Mouse (Mus musculus): ENCODE data around the gene Zc3h13. TPM values are rescaled to one million over a fixed set of nuclear protein-coding genes. Genes with fewer than 3 reads are reported as not detected.

Zc3h13 gene
- 10 to 100 TPM; 21.7 to 30.7 (median 25.6) TPM for total RNA-seq (2022)

DNA sequence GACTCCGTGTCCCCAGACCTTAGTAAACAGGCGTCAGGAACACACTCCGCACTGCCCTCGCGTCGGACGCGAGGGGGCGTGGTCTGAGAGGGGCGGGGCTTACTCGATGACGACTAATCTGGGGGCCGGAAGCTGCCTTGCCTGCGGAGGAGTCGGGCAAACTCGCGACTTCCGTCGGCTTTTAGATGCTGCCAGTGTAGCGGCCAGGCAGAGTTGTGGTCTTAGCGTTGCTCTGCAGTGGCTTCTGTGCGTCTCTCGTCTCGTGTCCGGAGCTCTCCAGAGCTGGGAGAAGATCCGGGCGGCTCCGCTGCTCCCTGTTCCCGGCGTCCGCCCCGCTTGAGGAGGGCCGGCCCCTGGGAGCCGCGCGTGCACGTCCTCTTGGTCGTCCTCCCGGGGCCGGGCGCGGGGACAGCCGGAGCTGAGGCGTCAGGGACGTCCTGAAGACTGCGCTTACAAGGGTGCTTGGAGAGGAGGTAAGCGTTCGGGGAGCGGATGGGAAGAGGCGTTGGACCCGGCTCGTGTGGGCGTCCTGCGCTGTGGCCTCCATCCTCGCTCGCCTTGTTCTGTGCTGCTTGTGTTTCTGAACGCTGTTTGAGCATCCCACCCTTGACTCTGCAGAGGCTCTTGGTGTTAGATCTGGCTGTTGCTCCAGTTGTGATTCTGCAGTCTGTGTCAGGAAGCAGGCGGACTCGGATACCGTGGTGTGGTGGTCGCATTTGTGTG lies at the start of gene Zc3h13:
TSS of gene Zc3h13 (plus strand) at position 181 of the 723 bp plus-strand sequence.
- DNase-seq (ENCODE audit: low spot score), result peak; percentile 96

GRCm38 (mm10) chr14:75235552-75235951 lies 48.6 kb upstream of the Zc3h13 start:
- DNase-seq (ENCODE audit: low spot score), result no peak

DNA sequence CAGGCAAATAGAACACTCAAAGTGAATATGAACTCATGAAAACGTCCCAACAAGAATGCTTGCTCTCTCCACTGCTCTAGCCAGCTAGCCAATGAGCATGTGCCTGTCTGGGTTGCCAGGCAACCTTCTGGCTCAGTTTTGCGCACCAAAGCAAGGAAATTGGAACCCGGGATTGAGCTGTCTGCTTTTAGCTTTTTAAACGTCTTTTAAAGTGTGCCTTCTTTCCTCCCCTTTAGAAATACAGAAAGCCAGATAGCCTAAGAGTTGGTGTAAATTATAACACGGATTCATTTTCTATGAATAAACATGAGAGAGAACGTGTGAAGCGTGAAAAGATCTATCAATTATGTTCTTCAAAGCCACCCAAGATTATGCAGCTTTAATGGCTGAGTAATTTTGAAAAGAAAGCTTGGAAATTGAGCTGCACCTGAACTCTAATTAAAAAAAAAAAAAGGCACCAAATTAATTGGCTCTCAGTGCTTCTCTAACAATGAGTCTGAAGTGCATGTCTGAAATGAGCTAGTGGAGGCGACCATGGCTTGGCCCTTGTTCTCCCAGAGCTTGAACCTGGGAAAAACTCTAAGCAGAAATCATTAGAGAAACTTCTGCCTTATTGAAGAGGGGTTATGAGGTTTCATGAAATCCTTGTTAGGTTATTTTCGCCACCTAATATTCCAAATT lies 48.1 kb upstream of the Zc3h13 start:
- no peak for DNase-seq (ENCODE audit: low spot score)

GRCm38 (mm10) chr14:75236636-75237003 lies 47.6 kb upstream of the Zc3h13 start:
- no peak for DNase-seq (ENCODE audit: low spot score)

DNA sequence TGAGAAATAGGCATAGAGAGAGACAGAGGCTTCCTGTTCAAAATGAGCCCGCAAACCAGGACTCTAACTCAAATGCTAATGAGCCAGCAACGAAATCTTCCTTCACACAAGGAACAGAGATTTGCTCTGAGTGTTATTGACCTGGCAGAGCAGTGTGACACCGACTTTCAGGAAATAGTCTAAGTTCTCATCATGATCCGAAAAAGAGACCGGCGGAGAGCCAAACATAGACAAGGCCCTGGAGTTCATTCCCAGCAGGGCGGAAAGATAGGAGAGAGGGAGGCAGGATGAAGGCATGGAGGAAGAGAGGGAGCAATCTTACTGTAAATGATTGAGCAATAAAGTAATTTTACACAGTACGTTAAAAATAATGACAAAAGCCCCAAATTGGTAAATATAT lies 47.1 kb upstream of the Zc3h13 start:
- DNase-seq (ENCODE audit: low spot score), result no peak

- DNase-seq (ENCODE audit: low spot score), result no peak
These were observed 46.0 kb upstream of the Zc3h13 start for GRCm38 (mm10) chr14:75238054-75238692.

- no peak for DNase-seq (ENCODE audit: low spot score)
These were observed 42.1 kb upstream of the Zc3h13 start, which contains the start of gene Cpb2 for GRCm38 (mm10) chr14:75242087-75242486. TSS of gene Cpb2 (plus strand) at chr14:75242287.

- no peak for DNase-seq (ENCODE audit: low spot score)
These were observed 37.9 kb upstream of the Zc3h13 start for GRCm38 (mm10) chr14:75246024-75247000.

DNA sequence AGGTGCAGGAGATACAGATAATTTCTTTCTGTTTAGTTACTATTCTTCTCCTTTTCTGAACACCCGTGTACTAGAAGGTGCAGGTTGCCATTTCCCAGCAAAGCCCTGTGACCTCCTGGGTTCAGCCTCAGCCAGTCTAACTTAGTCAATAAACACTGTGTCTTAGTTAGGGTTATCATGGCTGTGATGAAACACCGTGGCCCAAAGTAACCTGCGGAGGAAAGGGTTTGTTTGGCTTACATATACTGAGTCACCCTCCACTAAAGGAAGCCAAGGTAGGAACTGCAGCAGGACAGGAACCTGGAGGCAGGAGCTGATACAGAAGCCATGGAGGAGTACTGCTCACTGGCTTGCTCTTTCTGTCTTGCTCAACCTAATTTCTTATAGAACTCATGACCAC lies 33.7 kb upstream of the Zc3h13 start:
- no peak for DNase-seq (ENCODE audit: low spot score)

DNA sequence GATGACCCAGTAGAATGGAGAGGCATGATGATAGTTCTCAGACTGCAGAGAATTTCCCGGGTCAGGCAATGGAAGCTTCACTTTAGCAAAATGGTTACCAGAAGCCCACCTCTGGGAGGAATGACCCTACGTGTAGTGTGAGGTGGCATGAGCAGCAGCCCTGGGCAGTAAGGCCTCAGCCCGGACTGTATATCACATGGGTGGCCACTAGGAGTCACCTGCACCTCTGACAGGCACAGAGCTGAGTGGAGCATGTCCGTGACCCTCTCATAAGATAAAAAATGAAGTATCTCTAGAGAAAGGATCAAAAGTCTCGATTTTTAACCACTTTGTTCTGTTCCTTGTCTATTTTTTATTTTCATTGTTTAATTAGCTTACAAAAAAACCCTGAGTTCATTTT lies 27.7 kb upstream of the Zc3h13 start:
- no peak for DNase-seq (ENCODE audit: low spot score)

- DNase-seq (ENCODE audit: low spot score), result no peak
These were observed 14.6 kb upstream of the Zc3h13 start for GRCm38 (mm10) chr14:75269531-75269930.

DNA sequence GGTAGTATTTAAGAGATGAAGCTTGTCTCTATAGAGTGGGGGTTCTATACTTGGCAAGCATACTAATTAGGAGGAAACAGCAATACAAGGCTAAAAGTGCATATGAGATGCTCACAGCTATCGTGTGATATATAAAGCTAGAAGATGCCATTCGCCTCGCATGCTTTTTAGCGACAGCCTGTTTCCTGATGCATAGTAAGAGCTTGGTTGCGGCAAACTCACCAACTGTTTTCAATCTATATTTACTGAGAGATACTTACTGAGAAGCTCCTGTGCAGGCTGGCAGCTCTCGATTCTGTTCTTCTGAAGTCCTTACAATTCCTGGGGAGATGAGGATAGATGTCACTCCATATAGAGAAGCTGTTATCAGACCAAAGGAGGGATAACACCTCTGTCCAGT lies 4.5 kb upstream of the Zc3h13 start:
- no peak for DNase-seq (ENCODE audit: low spot score)

DNA sequence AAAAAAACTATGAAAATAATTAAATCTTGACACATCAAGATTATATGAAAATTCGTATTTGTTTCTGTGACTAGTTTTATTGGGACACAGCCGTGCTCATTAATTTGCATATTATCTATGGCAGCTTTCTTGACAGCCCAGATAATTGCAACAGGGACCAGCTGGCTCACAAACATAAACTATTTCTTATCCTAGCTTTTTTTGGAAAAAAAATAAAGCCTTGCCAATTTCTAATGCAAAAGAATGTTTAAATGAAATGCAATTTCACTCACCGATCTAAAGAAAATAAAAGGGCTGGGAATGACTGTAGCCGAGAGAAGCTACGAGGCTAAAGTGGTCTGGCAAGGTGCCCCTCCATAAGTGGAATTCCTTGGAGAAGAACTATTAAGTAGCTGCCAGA lies 3.8 kb upstream of the Zc3h13 start:
- DNase-seq (ENCODE audit: low spot score), result no peak

DNA sequence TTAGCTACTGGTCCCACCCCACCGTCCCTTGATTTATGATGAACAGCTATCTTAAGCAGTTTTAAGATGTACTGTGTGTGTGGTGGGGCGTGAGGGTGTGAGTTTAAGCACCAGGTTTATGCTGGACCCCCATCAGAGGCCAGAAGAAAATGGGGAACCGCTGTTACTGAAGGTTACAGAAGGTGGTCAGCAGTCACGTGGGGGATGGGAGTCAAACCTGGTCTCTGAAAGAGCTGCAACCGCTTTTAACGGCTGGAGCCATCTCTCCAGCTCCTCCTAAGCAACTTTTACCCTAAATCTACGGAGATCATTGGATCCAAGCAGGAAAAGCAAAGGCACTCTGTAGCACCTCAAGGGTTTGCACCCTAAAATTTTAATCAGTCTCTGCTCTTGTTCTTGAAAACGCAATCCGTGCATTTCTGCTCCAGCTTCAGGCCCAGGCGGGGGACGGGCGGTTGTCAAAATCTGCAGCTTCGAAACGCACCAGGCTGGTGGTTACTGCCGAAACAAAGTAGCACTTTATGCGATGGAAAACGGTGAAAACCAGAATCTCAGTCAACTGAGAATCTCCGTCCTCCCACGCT lies 472 bp upstream of the Zc3h13 start:
- no peak for DNase-seq (ENCODE audit: low spot score)

DNA sequence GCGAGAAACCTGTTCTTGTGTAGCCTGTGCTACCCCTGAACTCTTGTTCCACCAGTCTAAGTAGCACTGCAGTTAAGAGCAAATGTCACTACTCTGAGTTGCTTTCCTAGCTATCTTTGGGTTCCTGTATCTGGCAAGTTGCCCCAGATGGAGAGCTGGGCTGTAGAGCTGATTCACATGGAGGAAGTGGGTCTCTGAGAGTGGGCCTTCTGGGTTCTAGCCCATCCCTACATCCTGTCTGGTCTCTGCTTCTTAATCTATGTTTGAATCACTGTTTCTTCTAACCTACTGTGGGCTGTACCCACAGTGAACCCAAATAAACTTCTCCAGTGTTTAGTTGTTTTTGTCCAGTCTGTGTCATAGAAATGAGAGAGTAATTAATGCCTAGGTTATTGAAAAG lies 16.9 kb downstream of the Zc3h13 start:
- no peak for DNase-seq (ENCODE audit: low spot score)

DNA sequence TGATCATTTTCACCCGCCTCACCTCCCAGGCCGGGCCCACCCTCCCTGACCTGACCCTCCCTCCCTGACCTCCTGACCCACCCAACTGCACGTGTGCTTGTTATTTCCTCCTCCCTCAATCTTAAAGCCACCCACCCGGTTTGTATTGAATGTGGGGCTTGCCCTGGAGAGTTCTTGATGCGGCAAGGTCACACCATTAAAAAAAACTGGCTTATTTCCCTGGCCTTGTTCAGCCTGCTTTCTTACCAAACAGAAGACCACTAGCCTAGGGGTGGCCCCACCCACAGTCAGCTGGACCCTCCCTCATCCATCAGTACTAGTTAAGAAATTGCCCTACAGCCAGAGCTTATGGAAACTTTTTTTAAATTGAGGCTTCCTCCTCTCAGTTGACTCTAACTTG lies 19.6 kb downstream of the Zc3h13 start:
- DNase-seq (ENCODE audit: low spot score), result no peak

DNA sequence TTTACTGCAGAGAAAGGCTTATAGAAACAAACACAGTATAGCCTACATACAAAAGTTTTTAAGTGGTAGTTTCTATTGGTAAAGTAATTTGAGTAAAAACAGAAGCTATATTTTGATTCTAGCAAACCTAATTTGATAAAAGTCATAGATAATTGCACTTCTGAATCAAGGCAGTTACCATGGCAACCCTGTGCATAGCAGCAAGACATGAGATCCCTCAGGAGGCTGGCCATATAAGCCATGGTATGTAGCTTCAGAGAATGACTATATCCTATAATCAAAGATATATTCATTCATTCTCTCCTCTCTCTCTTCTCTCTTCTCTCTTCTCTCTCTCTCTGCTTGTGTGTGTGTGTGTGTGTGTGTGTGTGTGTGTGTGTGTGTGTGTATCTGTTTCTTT lies 23.7 kb downstream of the Zc3h13 start:
- DNase-seq (ENCODE audit: low spot score), result no peak

DNA sequence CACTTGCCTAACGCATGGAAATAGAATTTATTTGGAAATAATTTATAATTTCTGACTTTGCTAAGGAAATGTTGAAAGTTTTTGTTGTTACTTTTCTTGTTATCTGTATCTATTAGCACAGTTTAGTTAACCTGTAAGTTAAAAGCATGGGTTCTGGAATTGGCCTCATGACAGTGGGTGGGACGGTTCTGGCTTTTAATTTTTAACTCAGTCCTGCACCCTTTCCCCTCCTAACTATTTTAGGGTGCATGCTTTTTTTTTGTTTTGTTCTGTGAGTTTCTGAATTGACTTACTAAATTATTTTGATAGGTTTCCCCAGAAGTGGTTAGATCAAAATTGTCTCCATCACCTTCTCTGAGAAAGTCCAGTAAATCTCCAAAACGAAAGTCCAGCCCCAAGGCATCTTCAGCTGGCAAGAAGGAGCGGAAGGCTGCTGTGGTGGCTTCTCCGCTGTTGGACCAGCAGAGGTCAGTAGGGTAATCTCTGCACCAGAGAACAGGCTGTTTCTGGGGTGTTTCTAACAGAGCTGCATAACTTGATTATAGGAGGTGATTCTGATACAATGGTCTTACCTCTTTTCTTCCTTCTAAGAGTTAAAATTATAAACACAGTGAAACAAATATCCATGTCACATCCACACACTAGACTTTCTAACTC lies 25.3 kb downstream of the Zc3h13 start:
- no peak for DNase-seq (ENCODE audit: low spot score)

- DNase-seq (ENCODE audit: low spot score), result no peak
These were observed 30.3 kb downstream of the Zc3h13 start for GRCm38 (mm10) chr14:75314484-75314883.

DNA sequence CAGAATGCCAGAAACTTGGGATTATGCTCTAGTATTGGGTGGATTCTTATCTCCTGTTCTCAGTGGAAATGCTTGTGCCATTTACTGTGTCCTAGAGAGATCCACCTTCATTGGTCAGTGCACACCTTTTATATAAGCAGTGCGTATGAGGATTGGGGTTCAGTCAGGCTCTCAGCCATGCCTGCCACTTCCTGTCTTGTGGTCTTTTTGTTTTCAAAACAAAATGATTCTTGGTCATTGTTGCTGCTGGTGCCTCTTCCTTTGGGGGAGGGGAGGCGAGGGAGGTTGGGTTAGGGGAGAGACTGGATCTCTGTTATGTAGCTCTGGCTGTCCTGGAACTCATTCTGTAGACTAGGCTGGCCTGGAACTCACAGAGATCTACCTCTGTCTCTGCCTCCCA lies 34.6 kb downstream of the Zc3h13 start:
- no peak for DNase-seq (ENCODE audit: low spot score)

DNA sequence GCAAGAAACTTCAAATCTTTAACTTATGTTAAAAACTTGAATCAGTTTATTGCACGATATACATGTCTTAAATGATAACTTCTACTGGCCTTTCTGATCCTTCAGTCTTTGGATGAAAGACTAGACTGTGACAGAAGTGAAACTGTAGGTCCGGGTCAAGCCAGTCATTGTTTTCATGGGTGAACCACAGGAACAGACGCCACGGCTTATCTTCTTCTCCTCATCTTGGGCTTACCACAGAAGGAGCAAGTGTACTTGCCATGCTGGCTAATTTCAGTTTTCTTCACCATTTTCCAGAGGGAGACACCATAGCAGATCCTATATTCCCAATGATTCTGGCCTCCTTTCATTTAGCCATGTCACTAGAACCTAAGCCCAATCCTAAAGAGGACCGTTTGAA lies 36.1 kb downstream of the Zc3h13 start:
- DNase-seq (ENCODE audit: low spot score), result no peak
